Mouse (Mus musculus) mouse embryonic stem cell (cell line): ENCODE measurements around the gene Yy1.

ENCODE experiments used
- in situ Hi-C, 2 experiments: fragments of 300-500 bp; cut with MboI; formaldehyde crosslinking; loops; 1 replicate in 1 of 2; 3 replicates in 1 of 2; pipeline ENCODE4 v1.14.3; 2019 to 2020; ENCODE audit warnings: low sequenced_read_pairs in 2 of 2, low pct_unique_long_range_greater_than_20kb in 1 of 2, mixed read lengths in 1 of 2; ENCODE audit not compliant: unreplicated experiment in 1 of 2

Yy1 gene

GRCm38 (mm10) chr12:108765751-108766221 is 27.0 kb upstream of the Yy1 start:
- in situ Hi-C loops: no loop called here

DNA sequence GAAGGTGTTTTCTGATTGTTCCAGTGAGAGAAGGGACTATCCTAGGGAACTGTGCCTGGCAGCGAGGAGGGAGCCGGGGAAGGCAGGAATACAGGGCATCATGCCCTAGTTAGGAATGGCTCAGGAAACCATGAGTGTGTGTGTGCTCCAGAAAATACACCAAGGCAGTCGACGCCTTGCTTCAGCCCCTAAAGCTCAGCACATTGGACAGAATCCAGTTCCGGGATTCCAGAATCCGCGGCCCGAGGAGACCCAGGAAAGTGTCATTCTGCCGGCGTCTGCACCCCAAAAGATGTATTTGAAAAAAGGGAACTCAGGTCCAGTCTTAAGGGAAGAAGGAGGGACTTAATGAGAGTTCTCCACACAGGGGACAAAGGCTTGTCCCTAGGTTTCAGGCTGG is 26.5 kb upstream of the Yy1 start:
- in situ Hi-C loops: no loop called here

- in situ Hi-C loops: no loop called here
Measured at GRCm38 (mm10) chr12:108766866-108767265, 25.9 kb upstream of the Yy1 start.

DNA sequence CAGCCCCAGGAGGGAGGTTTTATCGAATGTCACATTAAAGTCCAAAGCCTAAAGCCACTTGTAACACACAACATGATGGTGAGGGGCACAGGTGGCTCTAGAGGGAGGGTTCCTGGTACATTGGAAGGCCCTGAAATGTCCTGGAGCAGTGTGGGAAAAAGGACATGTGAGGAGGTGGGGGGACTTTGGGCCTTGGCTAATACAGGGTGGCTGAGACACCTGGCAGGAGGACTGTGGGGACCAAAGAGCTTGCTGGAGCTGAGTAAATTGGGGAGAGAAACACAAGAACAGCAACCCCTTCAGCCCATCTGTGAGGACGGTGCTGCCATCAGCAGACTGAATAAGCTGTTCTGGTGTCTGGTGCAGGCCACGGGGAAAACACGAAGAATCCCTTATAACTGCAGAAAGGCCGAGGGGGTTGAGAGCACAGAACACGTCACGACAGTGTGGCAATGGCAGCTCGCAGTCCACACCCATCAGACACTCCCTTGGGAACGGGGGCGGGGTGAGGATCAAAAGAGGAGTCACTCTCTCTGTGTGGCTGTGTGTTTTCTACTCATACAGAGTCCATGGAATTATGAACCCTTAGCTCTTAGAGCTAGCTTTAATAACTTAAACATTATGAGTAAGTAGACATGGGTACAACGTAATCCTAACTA is 24.4 kb upstream of the Yy1 start:
- in situ Hi-C loops: no loop called here

- in situ Hi-C loops: no loop called here
Measured at GRCm38 (mm10) chr12:108780108-108780877, 12.5 kb upstream of the Yy1 start.

GRCm38 (mm10) chr12:108785161-108785560 is 7.6 kb upstream of the Yy1 start:
- in situ Hi-C loops: no loop called here

GRCm38 (mm10) chr12:108787329-108787728 is 5.4 kb upstream of the Yy1 start:
- in situ Hi-C loops: no loop called here

DNA sequence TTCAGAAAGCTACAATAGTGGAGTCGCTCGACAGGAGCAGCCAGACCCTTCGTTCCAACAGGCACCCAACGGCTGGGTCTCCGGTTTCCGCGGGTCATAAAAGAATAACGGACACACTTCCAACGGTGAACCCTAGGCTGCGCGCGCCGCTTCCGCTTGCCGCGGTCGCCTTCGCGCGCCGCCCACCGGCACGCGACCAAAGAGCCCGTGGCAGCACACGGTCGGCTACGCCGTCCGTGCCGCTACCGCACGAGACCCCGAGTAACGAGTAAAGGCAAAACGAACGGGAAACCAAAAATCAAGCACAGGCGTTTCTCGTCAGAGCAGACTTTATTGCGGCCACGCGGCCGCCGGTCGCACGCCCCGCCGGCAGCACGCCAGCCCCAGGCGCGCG is 624 bp upstream of the Yy1 start:
- in situ Hi-C loops: no loop called here

- in situ Hi-C loops: no loop called here
Measured at GRCm38 (mm10) chr12:108793453-108793941, 724 bp downstream of the Yy1 start.

DNA sequence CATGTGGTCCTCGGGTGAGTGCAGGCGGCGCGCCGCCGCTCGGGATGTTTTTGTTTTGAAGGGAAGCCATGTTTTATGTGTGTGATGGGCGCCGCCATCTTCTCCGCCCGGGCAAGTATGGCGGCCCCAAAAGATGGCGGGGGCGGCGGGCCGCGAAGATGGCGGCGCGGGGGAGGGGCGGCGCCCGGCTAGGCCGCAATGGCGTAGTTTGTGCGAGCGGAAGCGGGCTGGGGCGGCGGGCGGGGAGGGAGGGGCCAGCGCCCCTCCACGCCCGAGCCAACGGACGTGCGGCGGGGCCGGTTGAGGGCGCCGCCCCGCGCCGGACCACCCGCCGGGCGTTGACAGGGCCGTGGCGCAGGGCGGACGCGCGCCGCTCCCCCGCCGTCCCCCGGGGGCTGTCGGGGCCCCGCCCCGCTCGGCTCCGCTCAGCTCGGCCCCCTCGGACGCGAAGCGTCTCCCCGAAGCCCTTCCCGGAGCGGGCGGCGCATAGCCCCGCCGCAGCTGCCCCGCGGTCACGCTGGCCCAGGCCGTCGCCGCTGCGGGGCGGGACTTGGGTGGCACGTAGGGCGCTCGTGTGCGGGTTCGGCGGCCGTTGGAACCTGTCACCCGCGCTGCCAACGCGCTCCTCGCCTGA is 1.4 kb downstream of the Yy1 start:
- in situ Hi-C loops: no loop called here

- in situ Hi-C loops: no loop called here
Measured at GRCm38 (mm10) chr12:108794979-108795537, 2.3 kb downstream of the Yy1 start.

GRCm38 (mm10) chr12:108801613-108802012 is 8.8 kb downstream of the Yy1 start:
- in situ Hi-C loops: no loop called here

DNA sequence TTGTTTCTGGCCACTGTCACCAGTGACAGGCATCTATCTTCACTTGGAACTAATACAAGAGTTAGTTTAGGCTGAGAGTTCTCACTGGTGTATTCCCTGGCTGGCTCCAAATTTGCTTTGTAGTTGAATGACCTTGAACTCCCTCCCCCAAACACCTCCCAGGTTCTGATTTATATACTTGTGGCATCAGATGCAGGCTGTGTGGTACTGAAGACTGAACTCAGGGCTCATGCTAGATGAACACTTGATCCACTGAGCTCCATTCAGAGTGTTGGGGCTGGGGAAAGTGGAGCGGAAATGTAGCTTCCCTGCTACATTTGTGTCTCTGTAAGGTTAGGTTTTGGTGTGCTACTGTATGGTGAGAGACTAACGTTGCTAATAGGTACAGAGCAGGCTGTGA is 11.6 kb downstream of the Yy1 start:
- in situ Hi-C loops: no loop called here

GRCm38 (mm10) chr12:108808465-108808864 is 15.7 kb downstream of the Yy1 start:
- in situ Hi-C loops: no loop called here

- in situ Hi-C loops: no loop called here
Measured at GRCm38 (mm10) chr12:108809771-108810170, 17.0 kb downstream of the Yy1 start.

GRCm38 (mm10) chr12:108810309-108810708 is 17.5 kb downstream of the Yy1 start:
- in situ Hi-C loops: no loop called here

GRCm38 (mm10) chr12:108811133-108811532 is 18.4 kb downstream of the Yy1 start:
- in situ Hi-C loops: no loop called here

DNA sequence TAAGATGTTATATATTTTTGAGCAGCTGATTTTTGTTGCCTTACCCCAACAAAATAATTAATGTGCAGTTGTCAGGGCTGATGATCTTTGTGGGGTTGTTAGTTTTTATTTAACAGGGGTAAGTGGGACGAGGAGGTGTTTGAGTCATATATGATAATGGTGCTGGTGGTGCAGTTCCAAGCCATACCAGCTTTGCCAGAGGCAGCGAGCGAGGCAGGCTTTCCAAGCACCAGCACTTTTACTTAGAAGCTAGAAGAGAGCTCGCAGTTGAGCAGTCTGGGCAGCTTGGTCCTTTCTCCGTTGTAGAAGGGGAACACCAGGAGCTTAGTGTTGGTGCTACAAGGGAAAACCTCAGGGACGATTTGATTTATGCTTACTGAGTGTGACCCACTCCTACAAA is 19.7 kb downstream of the Yy1 start:
- in situ Hi-C loops: no loop called here

GRCm38 (mm10) chr12:108814470-108814869 is 21.7 kb downstream of the Yy1 start:
- in situ Hi-C loops: no loop called here
